Mouse (Mus musculus) forebrain, embryonic 14.5 days (tissue): ENCODE measurements around the gene Anxa8. TPM values are rescaled to one million over a fixed set of nuclear protein-coding genes. Genes with fewer than 3 reads are reported as not detected.
A peak's percentile ranks its signal among the peaks of the same experiment; 100 is the strongest.

ENCODE experiments used
- ATAC-seq: fragments of 200-750 bp; cut with Nextera tagmentation; 2 replicates; pipeline ENCODE4 v1.8.0; 2017; ENCODE audit warnings: mild to moderate bottlenecking, moderate library complexity
- DNase-seq: peaks from one replicate; pipeline ENCODE4 v3.0.0-alpha.2; 2015; ENCODE audit warnings: low spot score
- H3K27ac ChIP-seq: fragments of 300-500 bp; sonication (generic); 2 replicates; pipeline ENCODE4 v1.5.1; 2014; ENCODE audit warnings: low read depth, mild to moderate bottlenecking, control low read depth, low read length, moderate library complexity
- H3K27me3 ChIP-seq: fragments of 300-500 bp; sonication (generic); replicated peaks from 2 replicates; pipeline ENCODE4 v1.6.1; 2014; ENCODE audit warnings: low read length, control low read depth, mixed read lengths; ENCODE audit not compliant: control insufficient read depth, insufficient read depth
- H3K36me3 ChIP-seq: fragments of 300-500 bp; sonication (generic); 2 replicates; pipeline ENCODE4 v1.6.1; 2014; ENCODE audit warnings: low read length, control low read depth; ENCODE audit not compliant: control insufficient read depth, insufficient read depth
- H3K4me1 ChIP-seq: fragments of 300-500 bp; sonication (generic); 2 replicates; pipeline ENCODE4 v1.6.1; 2014; ENCODE audit warnings: antibody characterized with exemption, low read length, control low read depth; ENCODE audit not compliant: control insufficient read depth, insufficient read depth
- H3K4me2 ChIP-seq: fragments of 300-500 bp; sonication (generic); 2 replicates; pipeline ENCODE4 v1.6.1; 2014; ENCODE audit warnings: mild to moderate bottlenecking, control low read depth, low read length
- H3K4me3 ChIP-seq: fragments of 300-500 bp; sonication (generic); 2 replicates; pipeline ENCODE4 v1.5.1; 2014; ENCODE audit warnings: low read depth, low read length, control low read depth
- H3K9ac ChIP-seq: fragments of 300-500 bp; sonication (generic); 2 replicates; pipeline ENCODE4 v1.6.1; 2014; ENCODE audit warnings: mild to moderate bottlenecking, low read length, control low read depth, moderate library complexity
- H3K9me3 ChIP-seq: fragments of 300-500 bp; sonication (generic); replicated peaks from 2 replicates; pipeline ENCODE4 v1.6.1; 2016; ENCODE audit warnings: low read length, control low read depth, mixed read lengths; ENCODE audit not compliant: control insufficient read depth
- WGBS: fragments of 180-500 bp; shearing (Covaris S2); extraction: QIAGEN DNeasy Blood & Tissue Kit; methylation state at CpG from one replicate; pipeline ENCODE4 v1.1.7; 2014; 5-methylcytosine and 5-hydroxymethylcytosine counted together
- polyA plus RNA-seq: library from polyadenylated mRNA; unstranded; fragments of >200 nt; fragmentation: Nextera tagmentation; extraction: Ambion mirVana; gene quantifications from 2 replicates; pipeline ENCODE4 v1.2.1, GENCODE M21; 2014

Anxa8 gene
- polyA plus RNA-seq, 1 experiment from 2014 or later = not detected

DNA sequence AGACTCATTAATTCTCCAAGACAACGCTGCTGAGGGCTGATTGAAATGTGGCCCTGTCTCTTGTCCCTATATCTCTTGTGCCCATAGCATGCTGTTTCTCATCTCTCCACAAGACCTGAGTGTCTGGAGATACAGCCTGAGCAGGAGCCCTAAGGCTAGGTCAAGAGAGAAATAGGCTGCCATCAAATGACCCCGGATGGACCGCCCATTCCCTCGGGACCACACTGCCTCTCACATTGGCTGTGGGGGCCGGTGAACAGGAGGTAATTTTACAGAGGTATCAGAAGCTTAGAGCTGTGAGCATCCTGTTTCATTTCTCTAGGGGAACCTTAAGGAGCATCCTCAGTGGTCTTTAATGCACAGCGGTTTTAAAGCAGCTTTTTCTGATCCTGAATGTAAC is 45.4 kb downstream of the Anxa8 start:
- Histone ChIP-seq H3K4me1 (no peaks in the 10 kb centered on the region), H3K27ac (no peak overlapping the region), H3K27me3 (no peaks in the 10 kb centered on the region), H3K9ac (no peak overlapping the region), H3K4me2 (no peak overlapping the region), H3K9me3 (no peaks in the 10 kb centered on the region), H3K36me3 (no peaks in the 10 kb centered on the region), H3K4me3 (no peak overlapping the region)
- WGBS = 81% methylated on average over 6 of the region's 6 CpGs
- DNase-seq (no peak), ATAC-seq (no peak)

DNA sequence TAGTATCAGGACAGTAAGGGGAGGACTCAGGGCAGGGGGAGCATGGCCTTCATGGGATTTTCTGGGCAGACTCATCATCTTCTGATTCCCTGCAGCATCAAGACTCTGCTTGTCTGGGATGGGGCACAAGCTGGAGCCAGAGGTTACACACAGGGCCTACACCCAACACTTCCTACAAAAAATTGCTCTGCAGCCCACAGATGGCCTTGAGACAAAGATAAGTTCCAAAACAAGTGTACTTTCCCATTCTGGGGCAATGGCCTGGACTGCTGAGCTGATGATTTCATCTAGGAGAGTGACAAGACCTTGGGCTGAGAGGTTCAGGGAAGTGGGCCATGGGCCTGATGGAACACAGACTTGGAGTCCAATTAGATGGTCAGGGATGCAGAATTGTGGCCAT is 49.6 kb downstream of the Anxa8 start:
- H3K36me3 ChIP-seq = no peaks in the 10 kb centered on the region
- no peaks in the 10 kb centered on the region for H3K9me3 ChIP-seq
- peaks cover 5% of the 10 kb centered on the region; the same call in 1 of the 2 replicates for H3K4me1 ChIP-seq
- H3K9ac ChIP-seq = no peak overlapping the region
- no peak overlapping the region for H3K4me2 ChIP-seq
- H3K27ac ChIP-seq = no peak overlapping the region
- peaks cover 4% of the 10 kb centered on the region for H3K27me3 ChIP-seq
- DNase-seq (no peak), ATAC-seq (no peak)
- no peak overlapping the region for H3K4me3 ChIP-seq

DNA sequence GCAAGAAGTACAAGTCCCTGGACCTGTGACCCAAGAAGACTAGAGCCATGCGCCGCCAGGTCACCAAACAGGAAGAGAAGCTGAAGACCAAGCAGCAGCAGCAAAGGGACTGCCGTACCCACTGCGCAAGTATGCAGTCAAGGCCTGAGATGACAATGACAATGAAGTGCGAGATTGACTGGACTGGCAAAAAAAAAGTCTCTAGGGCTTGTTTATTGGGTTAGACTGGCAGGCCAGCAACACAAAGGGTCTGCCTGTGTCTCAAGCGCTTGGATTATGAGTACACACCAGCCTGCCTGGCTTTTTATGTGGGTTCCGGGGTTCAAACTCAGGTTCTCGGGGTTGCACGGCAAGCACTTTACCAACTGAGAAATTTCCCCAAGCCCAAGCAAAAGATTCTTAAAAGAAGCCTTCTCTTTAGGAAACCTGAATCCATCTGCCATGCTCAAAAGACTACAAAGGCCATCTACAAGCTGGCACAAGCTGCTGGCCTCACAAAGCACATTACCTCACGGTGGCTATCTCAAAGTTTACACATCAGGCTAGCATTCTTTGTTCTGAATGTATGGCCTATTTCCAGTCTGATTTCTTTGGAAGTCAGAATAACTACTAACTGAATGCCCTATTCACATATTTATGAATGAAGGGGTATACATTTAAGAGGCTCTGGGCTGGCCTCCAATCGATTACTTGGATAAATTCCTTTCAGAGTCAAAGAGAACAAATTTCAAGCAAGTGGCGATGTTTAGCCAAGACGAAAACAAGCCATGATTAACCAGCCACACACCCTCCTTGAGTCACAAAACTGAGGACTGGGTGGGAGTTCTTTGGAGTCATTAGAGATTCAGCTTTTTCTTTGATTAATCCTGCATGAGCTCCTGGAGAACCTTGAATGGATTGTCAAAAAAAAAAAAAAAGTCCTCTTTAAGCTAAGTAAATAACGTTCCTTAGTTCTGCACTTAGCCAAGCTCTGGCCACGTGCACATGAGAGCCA is 54.2 kb downstream of the Anxa8 start:
- Histone ChIP-seq H3K4me3 (no peak overlapping the region), H3K4me2 (no peak overlapping the region), H3K27ac (no peak overlapping the region), H3K27me3 (peaks cover 4% of the 10 kb centered on the region), H3K9me3 (no peaks in the 10 kb centered on the region), H3K4me1 (peaks cover 5% of the 10 kb centered on the region; the same call in 1 of the 2 replicates), H3K36me3 (no peaks in the 10 kb centered on the region), H3K9ac (no peak overlapping the region)
- peak; percentile 86 for DNase-seq
- 38% methylated on average over 15 of the region's 15 CpGs for WGBS
- ATAC-seq = peak; percentile 87

DNA sequence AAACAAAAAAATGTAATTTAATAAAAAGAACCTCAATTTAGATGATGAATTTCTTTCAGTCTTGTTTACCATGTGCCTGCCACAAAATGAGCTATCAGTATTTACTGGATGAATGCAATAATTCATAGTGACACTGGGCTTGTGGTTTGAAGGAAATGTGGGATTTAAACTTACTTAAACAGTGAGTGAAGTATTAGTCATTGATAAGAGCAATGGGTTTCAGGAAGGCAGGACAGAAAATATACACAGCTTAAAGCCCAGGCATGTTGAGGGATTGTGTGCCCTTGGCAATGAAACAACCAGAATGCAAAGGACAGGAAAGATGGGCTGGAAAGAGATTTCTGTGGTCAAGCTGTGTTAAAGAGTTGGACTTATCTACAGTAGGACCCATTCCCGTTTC is 56.5 kb downstream of the Anxa8 start:
- Histone ChIP-seq H3K4me2 (no peak overlapping the region), H3K27ac (no peak overlapping the region), H3K4me1 (peaks cover 5% of the 10 kb centered on the region; the same call in 1 of the 2 replicates), H3K36me3 (no peaks in the 10 kb centered on the region), H3K9ac (no peak overlapping the region), H3K27me3 (peaks cover 4% of the 10 kb centered on the region; the same call in 1 of the 2 replicates), H3K9me3 (no peaks in the 10 kb centered on the region), H3K4me3 (no peak overlapping the region)
- ATAC-seq = no peak
- 86% methylated on average over 1 of the region's 1 CpGs for WGBS
- no peak for DNase-seq

DNA sequence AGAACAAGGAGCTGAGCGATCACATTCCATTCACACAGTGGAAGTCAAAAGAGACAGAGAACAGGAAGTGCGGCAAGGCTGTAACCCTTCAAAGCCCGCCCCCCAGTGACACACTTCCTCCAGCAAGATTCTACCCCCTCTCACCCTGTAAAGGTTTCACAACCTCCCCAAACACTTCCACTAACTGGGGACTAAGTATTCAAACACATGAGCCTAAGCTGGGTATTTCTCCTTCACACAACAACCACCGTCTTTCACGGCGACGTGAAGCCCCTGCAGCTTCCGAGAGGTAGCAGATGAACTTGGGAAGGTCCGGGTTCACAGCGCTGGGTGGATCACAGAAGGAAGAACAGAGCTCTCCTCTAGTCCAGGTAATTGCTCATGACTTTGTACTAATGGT is 57.1 kb downstream of the Anxa8 start:
- no peak overlapping the region for H3K4me3 ChIP-seq
- DNase-seq (no peak), ATAC-seq (no peak)
- WGBS = 91% methylated on average over 10 of the region's 10 CpGs
- peaks cover 4% of the 10 kb centered on the region; the same call in 1 of the 2 replicates for H3K27me3 ChIP-seq
- H3K4me2 ChIP-seq = no peak overlapping the region
- no peaks in the 10 kb centered on the region for H3K9me3 ChIP-seq
- peaks cover 5% of the 10 kb centered on the region; the same call in 1 of the 2 replicates for H3K4me1 ChIP-seq
- H3K9ac ChIP-seq = no peak overlapping the region
- no peaks in the 10 kb centered on the region for H3K36me3 ChIP-seq
- H3K27ac ChIP-seq = no peak overlapping the region

Other genes with a start within 250 kb of the Anxa8 start
- 2.6 and 3.2 TPM in 2 replicates for gene Gdf10, start 162.4 kb upstream of the Anxa8 start, polyA plus RNA-seq
- not detected in 2 replicates for gene Gdf2, start 144.9 kb upstream of the Anxa8 start, polyA plus RNA-seq
- not detected in 2 replicates for gene Rbp3, start 132.0 kb upstream of the Anxa8 start, polyA plus RNA-seq
- gene Zfp488, start 107.2 kb upstream of the Anxa8 start, polyA plus RNA-seq = 0.09 and 0.15 TPM in 2 replicates
- not detected in 2 replicates for gene Gm30083, start 70.8 kb upstream of the Anxa8 start, polyA plus RNA-seq
- gene Gm5460, start 69.2 kb upstream of the Anxa8 start, polyA plus RNA-seq = not detected in 2 replicates
- not detected in 2 replicates for gene Antxrl, start 33.3 kb upstream of the Anxa8 start, polyA plus RNA-seq
- gene A630023A22Rik, start 16.8 kb downstream of the Anxa8 start, polyA plus RNA-seq = not detected in 2 replicates
- gene Npy4r, start 66.5 kb downstream of the Anxa8 start, polyA plus RNA-seq = 0.05 and 0.07 TPM in 2 replicates
- 2.6 TPM in 2 replicates for gene Gprin2, start 115.7 kb downstream of the Anxa8 start, polyA plus RNA-seq
- 0.14 and 0.16 TPM in 2 replicates for gene Syt15, start 133.6 kb downstream of the Anxa8 start, polyA plus RNA-seq
- gene Shld2, start 224.5 kb downstream of the Anxa8 start, polyA plus RNA-seq = 7.0 and 8.6 TPM in 2 replicates
- gene Glud1, start 224.7 kb downstream of the Anxa8 start, polyA plus RNA-seq = 84.0 and 94.1 TPM in 2 replicates